Mouse (Mus musculus): Measurements from ENCODE around the gene Btn2a2. TPM values are rescaled to one million over a fixed set of nuclear protein-coding genes. Genes with fewer than 3 reads are reported as not detected.
A peak's percentile ranks its signal among the peaks of the same experiment; 100 is the strongest.

Gene Btn2a2
- polyA plus RNA-seq, 1 experiment from 2014 or later: 0.50 TPM

GRCm38 (mm10) chr13:23483153-23483552, 5.5 kb downstream of the Btn2a2 start:
- no peaks in the 10 kb centered on the region for H3K36me3 ChIP-seq (ENCODE audit: insufficient read depth, low read length)
- H3K4me1 ChIP-seq (ENCODE audit: insufficient read depth, low read length): peaks cover 6% of the 10 kb centered on the region; the same call in 1 of the 2 replicates
- H3K4me2 ChIP-seq (replicated peaks; ENCODE audit: low read depth, low read length): no peak overlapping the region
- H3K27me3 ChIP-seq (ENCODE audit: insufficient read depth, low read length): no peaks in the 10 kb centered on the region
- WGBS: 80% methylated on average over 2 of the region's 2 CpGs
- ATAC-seq (ENCODE audit: low FRiP score, low TSS enrichment): no peak
- H3K27ac ChIP-seq (ENCODE audit: low read length): no peak overlapping the region
- H3K9me3 ChIP-seq (ENCODE audit: low read length): no peaks in the 10 kb centered on the region
- H3K9ac ChIP-seq (replicated peaks; ENCODE audit: low read length): no peak overlapping the region
- no peak overlapping the region for H3K4me3 ChIP-seq (ENCODE audit: low read length)

- no peaks in the 10 kb centered on the region for H3K36me3 ChIP-seq (ENCODE audit: insufficient read depth, low read length)
- H3K4me1 ChIP-seq (ENCODE audit: insufficient read depth, low read length): no peaks in the 10 kb centered on the region
- no peak overlapping the region for H3K4me2 ChIP-seq (replicated peaks; ENCODE audit: low read depth, low read length)
- no peaks in the 10 kb centered on the region for H3K9me3 ChIP-seq (ENCODE audit: low read length)
- no peaks in the 10 kb centered on the region for H3K27me3 ChIP-seq (ENCODE audit: insufficient read depth, low read length)
- H3K9ac ChIP-seq (replicated peaks; ENCODE audit: low read length): no peak overlapping the region
- WGBS: 28% methylated on average over 2 of the region's 2 CpGs
- H3K27ac ChIP-seq (ENCODE audit: low read length): no peak overlapping the region
- ATAC-seq (ENCODE audit: low FRiP score, low TSS enrichment): peak; percentile 65
- no peak overlapping the region for H3K4me3 ChIP-seq (ENCODE audit: low read length)
Observed at GRCm38 (mm10) chr13:23475658-23476057, 13.0 kb downstream of the Btn2a2 start.

DNA sequence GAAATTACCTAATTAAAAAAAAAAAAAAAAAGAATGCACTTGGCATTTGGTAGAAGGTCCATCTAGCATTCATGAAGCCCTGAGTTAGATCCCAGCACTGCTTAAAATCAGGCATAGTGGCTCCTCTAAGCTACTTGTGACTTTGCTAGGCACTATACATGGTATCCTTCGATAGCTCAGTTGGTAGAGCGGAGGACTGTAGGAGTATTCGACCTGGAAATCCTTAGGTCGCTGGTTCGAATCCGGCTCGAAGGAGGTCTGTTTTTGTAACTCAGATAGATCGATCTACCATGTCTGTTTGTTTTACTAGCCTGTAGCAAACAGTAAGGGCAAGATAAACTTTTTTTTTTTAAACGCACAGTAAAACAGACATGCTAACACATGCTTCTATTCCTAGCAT, 21.7 kb downstream of the Btn2a2 start:
- no peak overlapping the region for H3K27ac ChIP-seq (ENCODE audit: low read length)
- H3K27me3 ChIP-seq (ENCODE audit: insufficient read depth, low read length): no peaks in the 10 kb centered on the region
- H3K4me3 ChIP-seq (ENCODE audit: low read length): no peak overlapping the region; the same call in 1 of the 2 replicates
- no peaks in the 10 kb centered on the region for H3K9me3 ChIP-seq (ENCODE audit: low read length)
- no peaks in the 10 kb centered on the region for H3K36me3 ChIP-seq (ENCODE audit: insufficient read depth, low read length)
- 4% methylated on average over 9 of the region's 9 CpGs for WGBS
- H3K9ac ChIP-seq (replicated peaks; ENCODE audit: low read length): no peak overlapping the region
- peaks cover 15% of the 10 kb centered on the region for H3K4me1 ChIP-seq (ENCODE audit: insufficient read depth, low read length)
- no peak overlapping the region for H3K4me2 ChIP-seq (replicated peaks; ENCODE audit: low read depth, low read length)
- ATAC-seq (ENCODE audit: low FRiP score, low TSS enrichment): peak; percentile 68; the same call in 1 of the 2 replicates

GRCm38 (mm10) chr13:23466306-23466705, 22.4 kb downstream of the Btn2a2 start:
- no peak overlapping the region for H3K4me3 ChIP-seq (ENCODE audit: low read length)
- H3K27ac ChIP-seq (ENCODE audit: low read length): no peak overlapping the region

GRCm38 (mm10) chr13:23465600-23466109, 23.0 kb downstream of the Btn2a2 start, which contains the start of gene Btn1a1:
Gene Btn1a1, minus strand, starts transcription at chr13:23465901.
- H3K4me3 ChIP-seq (ENCODE audit: low read length): peak within 1 kb of the TSS; percentile 52
- H3K9ac ChIP-seq (replicated peaks; ENCODE audit: low read length): peak within 1 kb of the TSS; percentile 57
- peaks cover 17% of the 10 kb centered on the region for H3K4me1 ChIP-seq (ENCODE audit: insufficient read depth, low read length)
- no peaks in the 10 kb centered on the region for H3K27me3 ChIP-seq (ENCODE audit: insufficient read depth, low read length)
- H3K9me3 ChIP-seq (ENCODE audit: low read length): no peaks in the 10 kb centered on the region
- no peaks in the 10 kb centered on the region for H3K36me3 ChIP-seq (ENCODE audit: insufficient read depth, low read length)
- H3K27ac ChIP-seq (ENCODE audit: low read length): no peak within 1 kb of the TSS
- H3K4me2 ChIP-seq (replicated peaks; ENCODE audit: low read depth, low read length): peak within 1 kb of the TSS; percentile 90
- 0% methylated on average over 7 of the region's 7 CpGs for WGBS
- no peak for ATAC-seq (ENCODE audit: low FRiP score, low TSS enrichment)

More at GRCm38 (mm10) chr13:23466306-23466705, 22.4 kb downstream of the Btn2a2 start:
- ATAC-seq (ENCODE audit: low FRiP score, low TSS enrichment): no peak
- Histone ChIP-seq H3K4me1 (ENCODE audit: insufficient read depth, low read length) (peaks cover 15% of the 10 kb centered on the region), H3K27me3 (ENCODE audit: insufficient read depth, low read length) (no peaks in the 10 kb centered on the region), H3K9me3 (ENCODE audit: low read length) (no peaks in the 10 kb centered on the region), H3K9ac (replicated peaks; ENCODE audit: low read length) (no peak overlapping the region), H3K4me2 (replicated peaks; ENCODE audit: low read depth, low read length) (peak overlapping the region; percentile 90; the same call in 1 of the 2 replicates), H3K36me3 (ENCODE audit: insufficient read depth, low read length) (no peaks in the 10 kb centered on the region)
- 58% methylated on average over 1 of the region's 1 CpGs for whole genome bisulfite sequencing

GRCm38 (mm10) chr13:23464841-23465366, 23.8 kb downstream of the Btn2a2 start:
- no peak for ATAC-seq (ENCODE audit: low FRiP score, low TSS enrichment)
- Histone ChIP-seq H3K27me3 (ENCODE audit: insufficient read depth, low read length) (no peaks in the 10 kb centered on the region), H3K4me2 (replicated peaks; ENCODE audit: low read depth, low read length) (peak overlapping the region; percentile 90), H3K4me1 (ENCODE audit: insufficient read depth, low read length) (peaks cover 20% of the 10 kb centered on the region), H3K27ac (ENCODE audit: low read length) (no peak overlapping the region), H3K36me3 (ENCODE audit: insufficient read depth, low read length) (no peaks in the 10 kb centered on the region), H3K9ac (replicated peaks; ENCODE audit: low read length) (peak overlapping the region; percentile 57), H3K9me3 (ENCODE audit: low read length) (no peaks in the 10 kb centered on the region), H3K4me3 (ENCODE audit: low read length) (peak overlapping the region; percentile 52)
- WGBS: 3% methylated on average over 11 of the region's 11 CpGs

- Histone ChIP-seq H3K4me1 (ENCODE audit: insufficient read depth, low read length) (peaks cover 27% of the 10 kb centered on the region), H3K36me3 (ENCODE audit: insufficient read depth, low read length) (no peaks in the 10 kb centered on the region), H3K27ac (ENCODE audit: low read length) (no peak overlapping the region), H3K9me3 (ENCODE audit: low read length) (no peaks in the 10 kb centered on the region), H3K4me2 (replicated peaks; ENCODE audit: low read depth, low read length) (peak overlapping the region; percentile 90), H3K4me3 (ENCODE audit: low read length) (peak overlapping the region; percentile 52), H3K9ac (replicated peaks; ENCODE audit: low read length) (peak overlapping the region; percentile 57), H3K27me3 (ENCODE audit: insufficient read depth, low read length) (no peaks in the 10 kb centered on the region)
- peak; percentile 62 for ATAC-seq (ENCODE audit: low FRiP score, low TSS enrichment)
- WGBS: 0% methylated on average over 29 of the region's 29 CpGs
Observed at GRCm38 (mm10) chr13:23464224-23464637, 24.4 kb downstream of the Btn2a2 start.

DNA sequence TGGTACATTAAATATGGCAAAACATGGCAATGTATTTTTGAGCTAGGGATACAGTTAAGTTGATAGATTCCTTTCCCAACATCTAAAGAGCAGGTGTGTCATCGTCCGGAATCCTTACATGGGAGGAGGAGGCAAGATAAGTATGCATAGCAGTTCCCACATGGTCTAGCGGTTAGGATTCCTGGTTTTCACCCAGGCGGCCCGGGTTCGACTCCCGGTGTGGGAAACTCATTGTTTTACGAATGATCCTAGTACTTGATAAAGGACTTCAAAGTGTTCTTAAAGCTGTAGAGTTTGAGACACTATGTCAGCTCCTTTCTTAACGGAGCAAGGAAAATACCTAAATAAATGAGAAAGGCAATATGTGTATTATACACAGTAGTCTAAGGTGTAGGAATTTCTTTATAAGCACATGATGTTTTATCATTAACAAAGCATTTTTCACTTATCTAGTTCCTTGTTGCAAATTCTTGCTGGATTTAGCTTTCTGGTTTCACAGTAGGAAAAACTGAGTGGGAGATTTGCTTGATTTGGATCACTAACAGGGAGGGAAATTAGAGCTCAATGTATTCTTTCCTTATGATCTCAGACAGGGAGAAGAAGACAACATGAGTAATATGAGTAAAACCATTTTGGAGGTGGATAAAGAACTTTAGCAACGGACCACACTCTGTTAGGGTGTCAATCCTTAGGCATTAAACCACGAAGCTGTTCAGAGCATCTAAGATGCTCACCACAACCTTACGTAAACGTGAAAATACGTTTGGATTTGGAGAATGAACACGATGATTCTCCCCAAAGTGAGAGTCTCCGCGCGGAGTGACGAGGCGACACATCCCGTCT, 25.1 kb downstream of the Btn2a2 start:
- WGBS: 1% methylated on average over 21 of the region's 21 CpGs

GRCm38 (mm10) chr13:23462669-23463068, 26.0 kb downstream of the Btn2a2 start:
- no peak overlapping the region for H3K9ac ChIP-seq (replicated peaks; ENCODE audit: low read length)
- no peak overlapping the region for H3K4me3 ChIP-seq (ENCODE audit: low read length)
- H3K36me3 ChIP-seq (ENCODE audit: insufficient read depth, low read length): no peaks in the 10 kb centered on the region
- H3K9me3 ChIP-seq (ENCODE audit: low read length): no peaks in the 10 kb centered on the region
- H3K4me2 ChIP-seq (replicated peaks; ENCODE audit: low read depth, low read length): no peak overlapping the region
- no peak overlapping the region for H3K27ac ChIP-seq (ENCODE audit: low read length)
- H3K27me3 ChIP-seq (ENCODE audit: insufficient read depth, low read length): peaks cover 5% of the 10 kb centered on the region; the same call in 1 of the 2 replicates
- ATAC-seq (ENCODE audit: low FRiP score, low TSS enrichment): no peak
- peaks cover 27% of the 10 kb centered on the region for H3K4me1 ChIP-seq (ENCODE audit: insufficient read depth, low read length)

More for the DNA sequence above, 25.1 kb downstream of the Btn2a2 start:
- Histone ChIP-seq H3K9me3 (ENCODE audit: low read length) (no peaks in the 10 kb centered on the region), H3K36me3 (ENCODE audit: insufficient read depth, low read length) (no peaks in the 10 kb centered on the region), H3K9ac (replicated peaks; ENCODE audit: low read length) (peak overlapping the region; percentile 57), H3K4me2 (replicated peaks; ENCODE audit: low read depth, low read length) (peak overlapping the region; percentile 90), H3K27ac (ENCODE audit: low read length) (no peak overlapping the region), H3K4me1 (ENCODE audit: insufficient read depth, low read length) (peaks cover 27% of the 10 kb centered on the region), H3K27me3 (ENCODE audit: insufficient read depth, low read length) (peaks cover 2% of the 10 kb centered on the region; the same call in 1 of the 2 replicates), H3K4me3 (ENCODE audit: low read length) (peak overlapping the region; percentile 52)
- peak; percentile 60; the same call in 1 of the 2 replicates for ATAC-seq (ENCODE audit: low FRiP score, low TSS enrichment)
